ENCODE assay signal across 32 mouse cellular contexts in genomic region chr1:66797962-66798361, GRCm38 (mm10).
"Had no signal": no experiment of that assay in that cellular context is flagged by ENCODE, and none has a peak within 500 bp of the region (broad histone marks: within the 10 kb centered on the region; RNA-seq: fewer than 3 reads in every experiment).

No protein-coding gene starts in this region.

- H3K4me3 ChIP-seq: heart, embryonic 10.5 days; heart, embryonic 12.5 days; heart, embryonic 13.5 days; heart, embryonic 15.5 days; hindbrain, embryonic 10.5 days; hindbrain, embryonic 12.5 days; hindbrain, embryonic 13.5 days; hindbrain, embryonic 15.5 days; kidney, embryonic 15.5 days; layer of hippocampus, adult 2 months; left cerebral cortex, adult 2 months had no signal

- H3K27me3 ChIP-seq: heart, embryonic 12.5 days; heart, embryonic 13.5 days; heart, embryonic 15.5 days; hindbrain, embryonic 12.5 days; hindbrain, embryonic 13.5 days; hindbrain, embryonic 15.5 days; kidney, embryonic 15.5 days had no signal

- H3K4me2 ChIP-seq: heart, embryonic 11.5 days; heart, embryonic 12.5 days; heart, embryonic 13.5 days; heart, embryonic 15.5 days; hindbrain, embryonic 12.5 days; hindbrain, embryonic 13.5 days; hindbrain, embryonic 14.5 days; hindbrain, embryonic 15.5 days; kidney, embryonic 15.5 days had no signal

- ATAC-seq: hindbrain, embryonic 16.5 days; hindbrain, postnatal 0 days; inflammation-experienced regulatory T-cells, adult 6 months had no signal

- DNase-seq: heart, postnatal 10 days; heart, postnatal 14 days; heart, postnatal 36 days; heart, postnatal 4 days; kidney, adult 11 months; kidney, adult 18-20 months; kidney, adult 2 months; kidney, adult 8-10 months; kidney, adult 9 months; kidney, postnatal 10 days; kidney, postnatal 14 days; kidney, postnatal 25 days; kidney, postnatal 4 days; layer of hippocampus, adult 9-11 months; layer of hippocampus, postnatal 36 days had no signal

- H3K9me3 ChIP-seq: heart, embryonic 10.5 days; heart, embryonic 12.5 days; heart, embryonic 13.5 days; heart, embryonic 15.5 days; hindbrain, embryonic 10.5 days; hindbrain, embryonic 12.5 days; hindbrain, embryonic 13.5 days; hindbrain, embryonic 15.5 days; kidney, embryonic 15.5 days had no signal

- H3K9ac ChIP-seq: heart, embryonic 12.5 days; heart, embryonic 13.5 days; heart, embryonic 15.5 days; hindbrain, embryonic 12.5 days; hindbrain, embryonic 13.5 days; hindbrain, embryonic 14.5 days; hindbrain, embryonic 15.5 days; kidney, embryonic 15.5 days had no signal

- H3K4me1 ChIP-seq: heart, embryonic 10.5 days; heart, embryonic 12.5 days; hindbrain, embryonic 10.5 days; hindbrain, embryonic 12.5 days; hindbrain, embryonic 13.5 days; hindbrain, embryonic 15.5 days; kidney, embryonic 15.5 days had no signal

- H3K27ac ChIP-seq: heart, embryonic 10.5 days; heart, embryonic 13.5 days; heart, embryonic 15.5 days; hindbrain, embryonic 10.5 days; hindbrain, embryonic 12.5 days; hindbrain, embryonic 13.5 days; hindbrain, embryonic 14.5 days; hindbrain, embryonic 15.5 days; hindbrain, postnatal 0 days; kidney, embryonic 15.5 days; kidney, postnatal 0 days; layer of hippocampus, adult 2 months; left cerebral cortex, adult 2 months had no signal
